Mouse (Mus musculus) neural tube, embryonic 13.5 days (tissue): Measurements from ENCODE around the gene Lipk. TPM values are rescaled to one million over a fixed set of nuclear protein-coding genes. Genes with fewer than 3 reads are reported as not detected.

Experiments used
- ATAC-seq: fragments of 200-750 bp; cut with Nextera tagmentation; 2 replicates; pipeline ENCODE4 v1.8.0; 2017; ENCODE audit warnings: low read depth, mild to moderate bottlenecking, moderate TSS enrichment, moderate library complexity
- H3K27ac ChIP-seq: fragments of 300-500 bp; sonication (generic); replicated peaks from 2 replicates; pipeline ENCODE4 v1.5.1; 2015; ENCODE audit warnings: moderate library complexity, mild to moderate bottlenecking, inconsistent platforms
- H3K27me3 ChIP-seq: fragments of 300-500 bp; sonication (generic); 2 replicates; pipeline ENCODE4 v1.6.1; 2015; ENCODE audit warnings: mild to moderate bottlenecking, inconsistent platforms
- H3K36me3 ChIP-seq: fragments of 300-500 bp; sonication (generic); 2 replicates; pipeline ENCODE4 v1.6.1; 2015; ENCODE audit warnings: mild to moderate bottlenecking, inconsistent platforms
- H3K4me1 ChIP-seq: fragments of 300-500 bp; sonication (generic); replicated peaks from 2 replicates; pipeline ENCODE4 v1.6.1; 2015; ENCODE audit warnings: inconsistent platforms
- H3K4me2 ChIP-seq: fragments of 300-500 bp; sonication (generic); 2 replicates; pipeline ENCODE4 v1.6.1; 2015; ENCODE audit warnings: inconsistent platforms, mild to moderate bottlenecking, moderate library complexity
- H3K4me3 ChIP-seq: fragments of 300-500 bp; sonication (generic); 2 replicates; pipeline ENCODE4 v1.5.1; 2015; ENCODE audit warnings: mild to moderate bottlenecking, inconsistent platforms
- H3K9ac ChIP-seq: fragments of 300-500 bp; sonication (generic); 2 replicates; pipeline ENCODE4 v1.6.1; 2015; ENCODE audit warnings: moderate library complexity, mild to moderate bottlenecking, inconsistent platforms
- H3K9me3 ChIP-seq: fragments of 300-500 bp; sonication (generic); 2 replicates; pipeline ENCODE4 v1.6.1; 2016; ENCODE audit warnings: inconsistent platforms
- WGBS: fragments of 180-500 bp; shearing (Covaris S2); methylation state at CpG from one replicate; pipeline ENCODE4 v1.1.7; 2015; 5-methylcytosine and 5-hydroxymethylcytosine counted together
- polyA plus RNA-seq: library from polyadenylated mRNA; unstranded; fragments of >200 nt; fragmentation: Nextera tagmentation; extraction: Ambion mirVana; gene quantifications from 2 replicates; pipeline ENCODE4 v1.2.1, GENCODE M21; 2015

Gene Lipk
- not detected in 2 replicates for polyA plus RNA-seq

DNA sequence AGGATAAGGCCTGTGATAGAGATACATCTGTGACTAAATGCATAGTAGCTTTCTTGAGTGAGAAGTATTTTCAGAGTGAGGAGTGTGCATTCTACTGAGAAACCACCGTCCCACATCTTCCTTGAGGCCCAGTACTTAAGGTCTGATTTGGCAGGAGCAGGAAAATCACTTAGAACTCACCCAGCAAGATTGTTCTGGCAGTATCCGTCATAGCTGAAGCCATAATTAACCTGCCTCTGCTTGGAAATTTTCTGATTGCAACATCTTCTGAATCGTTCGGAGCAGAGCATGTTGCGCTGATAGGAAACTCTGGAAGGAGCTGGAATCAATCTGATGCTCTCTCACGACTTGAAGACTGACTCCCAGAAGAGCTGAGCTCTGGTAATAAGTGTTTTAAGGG, at the start of gene Lipk:
Gene Lipk, plus strand, starts transcription at position 289 of the 400 bp plus-strand sequence.
- 89% methylated on average over 6 of the region's 6 CpGs for WGBS

DNA sequence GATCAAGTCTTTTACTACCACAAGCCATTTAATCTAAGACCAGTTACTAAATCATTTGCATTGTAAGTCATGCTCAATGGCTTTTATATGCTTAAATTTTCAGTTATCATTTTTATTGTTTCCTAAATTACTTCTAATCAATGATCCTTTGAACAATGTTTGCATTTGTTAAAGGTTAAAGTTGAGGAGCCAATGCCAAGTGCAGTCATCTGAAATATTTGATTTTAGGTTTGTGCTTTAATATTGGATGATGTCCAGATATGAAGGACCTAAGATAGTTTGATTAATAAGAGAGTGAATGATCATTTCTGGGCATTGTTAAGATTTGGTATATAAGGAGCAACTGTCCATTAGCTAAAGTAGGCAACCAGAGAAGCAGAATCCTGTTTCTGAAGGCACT, 47.2 kb upstream of the Lipk start, which contains the start of gene Lipf:
Gene Lipf, plus strand, starts transcription at position 301 of the 400 bp plus-strand sequence.
- Histone ChIP-seq H3K36me3 (no peaks in the 10 kb centered on the region), H3K9me3 (no peaks in the 10 kb centered on the region), H3K27me3 (no peaks in the 10 kb centered on the region), H3K9ac (no peak within 1 kb of the TSS), H3K4me3 (no peak within 1 kb of the TSS), H3K4me2 (no peak within 1 kb of the TSS), H3K4me1 (no peaks in the 10 kb centered on the region), H3K27ac (no peak within 1 kb of the TSS)
- no peak for ATAC-seq

More for the DNA sequence above, at the start of gene Lipk:
- Histone ChIP-seq H3K9me3 (no peaks in the 10 kb centered on the region), H3K4me1 (no peaks in the 10 kb centered on the region), H3K27me3 (no peaks in the 10 kb centered on the region), H3K4me3 (no peak within 1 kb of the TSS), H3K36me3 (no peaks in the 10 kb centered on the region), H3K4me2 (no peak within 1 kb of the TSS), H3K27ac (no peak within 1 kb of the TSS), H3K9ac (no peak within 1 kb of the TSS)
- no peak for ATAC-seq

DNA sequence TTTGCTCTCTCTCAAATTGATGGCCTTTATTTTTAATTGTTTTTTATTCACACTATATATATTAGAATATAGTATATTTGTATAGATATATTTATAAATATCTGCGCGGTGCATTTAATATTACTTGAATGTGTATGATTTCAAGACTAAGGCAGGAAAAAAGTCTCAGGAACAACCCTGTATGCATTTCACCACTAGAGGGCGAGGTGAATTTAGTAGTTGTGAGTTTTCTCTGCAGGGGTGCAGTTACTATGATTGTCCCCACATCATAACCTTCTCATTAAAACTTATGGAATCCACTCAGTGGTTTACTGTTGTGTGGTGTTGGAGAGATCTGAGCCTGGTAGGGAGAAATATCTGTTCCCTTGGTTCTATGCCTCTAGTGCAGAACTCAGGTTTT, 29.1 kb upstream of the Lipk start:
- no peak overlapping the region for H3K4me3 ChIP-seq
- 47% methylated on average over 3 of the region's 3 CpGs for WGBS
- H3K9me3 ChIP-seq = no peaks in the 10 kb centered on the region
- H3K36me3 ChIP-seq = no peaks in the 10 kb centered on the region
- H3K27ac ChIP-seq = no peak overlapping the region
- H3K4me1 ChIP-seq = no peaks in the 10 kb centered on the region
- H3K9ac ChIP-seq = no peak overlapping the region
- H3K4me2 ChIP-seq = no peak overlapping the region
- no peaks in the 10 kb centered on the region for H3K27me3 ChIP-seq
- no peak for ATAC-seq

DNA sequence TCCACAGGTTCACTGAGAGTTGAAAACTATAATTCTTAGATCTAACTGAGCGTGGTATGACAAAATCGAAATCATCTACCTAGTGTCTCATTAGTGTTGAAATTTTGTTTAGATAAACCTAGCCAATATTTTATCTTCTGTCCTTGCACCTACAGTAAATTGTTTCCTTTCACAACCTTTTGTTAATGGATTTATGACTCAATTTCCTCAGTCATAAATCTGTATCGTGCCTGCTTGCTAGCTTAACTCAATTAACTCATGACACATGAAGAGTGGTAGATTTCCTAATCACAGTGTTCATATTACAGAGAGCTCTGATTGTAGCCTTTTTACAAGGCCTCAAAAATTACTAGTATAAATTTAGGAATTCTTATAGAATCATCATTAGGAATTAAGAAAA, 25.0 kb upstream of the Lipk start:
- H3K27me3 ChIP-seq = no peaks in the 10 kb centered on the region
- no peak overlapping the region for H3K9ac ChIP-seq
- no peak overlapping the region for H3K4me2 ChIP-seq
- no peaks in the 10 kb centered on the region for H3K36me3 ChIP-seq
- no peaks in the 10 kb centered on the region for H3K9me3 ChIP-seq
- H3K27ac ChIP-seq = no peak overlapping the region
- no peaks in the 10 kb centered on the region for H3K4me1 ChIP-seq
- WGBS = 76% methylated on average over 3 of the region's 3 CpGs
- no peak overlapping the region for H3K4me3 ChIP-seq
- ATAC-seq = no peak

DNA sequence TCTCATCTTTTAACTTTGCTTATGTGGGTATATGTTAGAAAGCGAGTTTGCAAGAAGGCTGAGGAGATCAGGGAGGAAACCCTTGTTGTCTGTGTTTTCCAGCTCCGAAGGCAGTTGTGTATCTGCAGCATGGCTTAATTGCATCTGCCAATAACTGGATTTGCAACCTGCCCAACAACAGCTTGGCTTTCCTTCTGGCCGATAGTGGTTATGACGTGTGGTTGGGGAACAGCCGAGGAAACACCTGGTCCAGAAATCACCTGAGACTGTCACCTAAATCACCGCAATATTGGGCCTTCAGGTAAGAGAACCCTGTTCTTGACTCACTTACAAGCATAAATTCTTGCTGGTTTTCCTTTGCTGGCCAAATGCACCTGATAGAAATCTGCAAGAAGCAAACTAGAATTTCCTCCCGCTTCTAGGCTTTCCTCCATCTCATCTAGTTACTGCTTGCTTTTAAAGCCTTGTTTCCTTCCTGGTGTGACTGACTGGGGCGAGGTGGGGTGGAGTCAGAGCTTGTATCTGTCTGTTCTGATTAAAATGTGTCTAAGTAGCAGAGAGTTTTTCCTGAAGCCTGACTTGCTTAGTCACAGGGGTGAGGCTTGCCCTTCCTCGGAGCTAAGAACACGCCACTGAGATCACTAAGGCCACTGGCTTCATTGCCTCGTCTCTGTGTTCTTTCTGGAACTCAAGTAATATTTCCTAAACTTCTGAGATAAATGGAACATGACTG, 13.5 kb downstream of the Lipk start:
- Histone ChIP-seq H3K36me3 (no peaks in the 10 kb centered on the region), H3K4me1 (no peaks in the 10 kb centered on the region), H3K9ac (no peak overlapping the region), H3K27me3 (no peaks in the 10 kb centered on the region), H3K27ac (no peak overlapping the region), H3K4me2 (no peak overlapping the region), H3K4me3 (no peak overlapping the region), H3K9me3 (no peaks in the 10 kb centered on the region)
- no peak for ATAC-seq
- 91% methylated on average over 11 of the region's 11 CpGs for WGBS

DNA sequence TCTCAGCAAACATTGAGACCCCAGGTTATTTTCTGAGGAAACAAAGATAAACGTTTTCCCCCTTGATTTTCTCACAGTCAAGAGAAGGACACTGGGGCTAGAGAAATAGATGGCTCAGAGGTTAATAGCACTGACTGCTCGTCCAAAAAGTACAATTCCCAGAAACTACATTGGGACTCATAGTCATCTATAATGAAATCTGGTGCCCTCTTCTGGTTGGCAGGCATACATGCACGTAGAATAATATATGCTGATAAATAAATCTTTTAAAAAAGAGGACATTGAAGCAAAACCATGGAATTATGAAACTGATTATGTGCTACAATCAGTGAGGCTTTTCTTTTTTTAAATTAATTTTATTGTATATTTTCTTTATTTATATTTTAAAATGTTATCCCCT, 14.7 kb downstream of the Lipk start:
- H3K27me3 ChIP-seq = no peaks in the 10 kb centered on the region
- H3K36me3 ChIP-seq = no peaks in the 10 kb centered on the region
- ATAC-seq = no peak
- no peak overlapping the region for H3K9ac ChIP-seq
- 44% methylated on average over 3 of the region's 3 CpGs for whole genome bisulfite sequencing
- no peaks in the 10 kb centered on the region for H3K9me3 ChIP-seq
- H3K4me2 ChIP-seq = no peak overlapping the region
- no peak overlapping the region for H3K4me3 ChIP-seq
- H3K4me1 ChIP-seq = no peaks in the 10 kb centered on the region
- no peak overlapping the region for H3K27ac ChIP-seq

DNA sequence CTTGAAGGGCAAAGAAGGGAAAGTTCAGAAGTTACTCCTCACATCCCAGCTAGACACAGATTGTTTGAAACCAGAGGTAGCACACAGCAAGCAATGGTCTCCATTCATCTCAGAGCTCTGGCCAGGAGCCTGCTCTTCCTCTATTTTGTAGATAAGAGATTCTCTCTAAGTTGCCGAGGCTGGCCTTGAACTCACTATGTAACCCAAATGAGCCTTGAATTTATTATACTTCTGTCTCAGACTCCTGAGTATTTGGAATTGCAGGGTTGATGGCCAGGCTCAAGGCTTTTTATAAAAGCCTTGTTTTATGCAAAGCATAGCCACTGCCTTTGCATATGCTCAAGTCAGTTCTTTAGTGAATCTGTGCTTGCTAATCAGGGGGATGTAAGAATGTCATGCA, 31.6 kb downstream of the Lipk start:
- Histone ChIP-seq H3K36me3 (no peaks in the 10 kb centered on the region), H3K27ac (no peak overlapping the region), H3K4me3 (no peak overlapping the region), H3K27me3 (no peaks in the 10 kb centered on the region), H3K4me2 (no peak overlapping the region), H3K9me3 (no peaks in the 10 kb centered on the region), H3K4me1 (0 out of 2 replicates have a peak, but pooled peaks cover 3% of the 10 kb centered on the region), H3K9ac (no peak overlapping the region)
- 89% methylated on average over 1 of the region's 1 CpGs for WGBS
- no peak for ATAC-seq

DNA sequence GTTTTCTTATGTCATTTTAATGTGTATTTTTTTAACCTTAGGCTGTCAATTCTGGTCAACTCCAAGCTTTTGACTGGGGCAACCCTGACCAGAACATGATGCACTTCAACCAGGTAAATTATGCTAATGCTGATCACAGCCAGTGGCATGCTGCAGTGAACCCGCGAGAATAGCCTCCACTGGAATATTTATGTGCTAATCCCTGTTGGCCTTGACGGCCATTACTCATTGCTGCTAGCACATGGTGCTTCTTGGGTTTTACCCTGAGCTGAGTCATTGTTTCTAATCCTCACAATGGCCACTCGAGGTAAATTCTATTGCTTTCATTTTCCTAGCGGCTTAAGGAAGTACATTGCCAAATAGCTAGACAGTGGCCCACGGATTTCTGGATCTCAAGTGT, 34.9 kb downstream of the Lipk start:
- no peak overlapping the region for H3K4me3 ChIP-seq
- no peak overlapping the region for H3K9ac ChIP-seq
- H3K27me3 ChIP-seq = no peaks in the 10 kb centered on the region
- 0 out of 2 replicates have a peak, but pooled peaks cover 3% of the 10 kb centered on the region for H3K4me1 ChIP-seq
- no peaks in the 10 kb centered on the region for H3K9me3 ChIP-seq
- no peak overlapping the region for H3K4me2 ChIP-seq
- no peak for ATAC-seq
- H3K36me3 ChIP-seq = no peaks in the 10 kb centered on the region
- 43% methylated on average over 6 of the region's 6 CpGs for WGBS
- H3K27ac ChIP-seq = no peak overlapping the region

DNA sequence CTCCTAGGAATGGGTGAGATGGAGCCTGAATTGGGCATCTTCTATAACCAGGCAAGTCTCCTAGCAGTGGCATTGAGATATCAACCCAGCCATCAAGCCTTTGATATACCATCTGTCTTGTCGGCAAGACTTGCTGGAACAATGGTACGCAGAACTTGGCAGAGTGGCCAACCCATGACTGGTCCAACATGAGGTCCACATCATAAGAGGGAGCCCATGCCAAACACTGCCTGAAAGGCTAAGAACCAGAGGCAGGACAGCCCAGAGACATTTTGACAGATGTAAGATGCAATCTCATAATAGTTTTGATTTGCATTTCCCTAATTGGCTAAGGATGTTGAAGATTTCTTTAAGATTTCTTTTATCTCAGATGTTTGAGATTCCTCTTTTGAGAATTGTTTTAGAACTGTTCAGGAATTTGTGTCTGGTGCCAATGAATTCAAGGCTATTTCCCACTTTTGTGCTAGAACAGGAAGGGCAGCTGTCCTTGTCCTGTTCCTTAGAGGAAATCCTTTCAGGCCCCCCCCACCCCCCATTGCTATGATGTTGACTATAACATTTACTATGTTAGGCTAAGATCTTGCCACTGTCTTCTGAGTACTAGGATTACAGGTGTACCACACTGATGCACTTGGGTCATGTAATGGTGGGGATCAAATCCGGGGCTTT, 41.4 kb downstream of the Lipk start:
- no peak overlapping the region for H3K4me3 ChIP-seq
- 95% methylated on average over 3 of the region's 3 CpGs for WGBS
- no peaks in the 10 kb centered on the region for H3K9me3 ChIP-seq
- H3K4me2 ChIP-seq = no peak overlapping the region
- no peak for ATAC-seq
- no peak overlapping the region for H3K27ac ChIP-seq
- H3K9ac ChIP-seq = no peak overlapping the region
- H3K27me3 ChIP-seq = no peaks in the 10 kb centered on the region
- no peaks in the 10 kb centered on the region for H3K36me3 ChIP-seq
- H3K4me1 ChIP-seq = no peaks in the 10 kb centered on the region

DNA sequence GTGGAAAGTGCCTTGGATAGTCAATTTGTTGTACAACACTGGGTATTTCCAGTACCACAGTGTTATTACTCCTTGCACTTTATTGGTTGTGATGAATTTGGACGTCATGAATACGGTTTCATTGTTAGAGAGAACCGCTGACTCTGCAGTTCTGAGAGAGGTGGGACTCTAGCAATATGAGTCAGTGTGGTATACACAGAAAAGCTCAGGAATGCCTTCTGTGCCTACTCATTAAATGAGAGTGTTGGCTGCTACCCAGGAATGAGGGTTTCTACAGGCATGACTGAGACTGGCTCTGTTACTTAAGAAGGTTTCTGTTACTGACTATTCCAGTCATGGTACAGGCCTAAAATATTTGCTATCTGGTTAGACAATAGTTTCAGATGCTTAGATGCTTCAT, 43.4 kb downstream of the Lipk start:
- ATAC-seq = no peak
- 81% methylated on average over 3 of the region's 3 CpGs for WGBS

DNA sequence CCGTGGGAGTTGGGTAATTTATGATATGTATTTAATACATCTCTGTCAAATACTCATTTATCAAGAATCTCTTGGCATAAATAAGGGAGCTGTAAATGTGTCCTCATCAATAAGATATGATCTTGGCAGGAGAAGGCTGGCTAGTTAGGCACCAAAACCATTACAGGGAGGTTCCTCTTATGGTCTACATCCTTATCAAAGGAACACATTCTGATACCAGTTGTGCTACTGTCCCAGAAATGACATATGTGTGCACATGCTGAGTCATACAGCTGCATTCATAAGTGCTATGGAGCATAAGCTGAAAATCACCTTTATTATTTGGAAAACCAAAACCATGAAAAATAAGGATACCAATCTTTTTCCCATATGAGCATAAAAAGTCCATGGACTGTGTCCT, 55.5 kb downstream of the Lipk start:
- Histone ChIP-seq H3K9me3 (no peaks in the 10 kb centered on the region), H3K4me1 (no peaks in the 10 kb centered on the region), H3K27me3 (no peaks in the 10 kb centered on the region), H3K9ac (no peak overlapping the region), H3K4me3 (no peak overlapping the region), H3K27ac (no peak overlapping the region), H3K36me3 (no peaks in the 10 kb centered on the region), H3K4me2 (no peak overlapping the region)
- ATAC-seq = no peak
- 50% methylated on average over 1 of the region's 1 CpGs for WGBS

More for the DNA sequence above, 43.4 kb downstream of the Lipk start:
- no peak overlapping the region for H3K27ac ChIP-seq
- no peak overlapping the region for H3K4me3 ChIP-seq
- H3K36me3 ChIP-seq = no peaks in the 10 kb centered on the region
- no peaks in the 10 kb centered on the region for H3K9me3 ChIP-seq
- H3K27me3 ChIP-seq = no peaks in the 10 kb centered on the region
- H3K4me2 ChIP-seq = no peak overlapping the region
- no peak overlapping the region for H3K9ac ChIP-seq
- no peaks in the 10 kb centered on the region for H3K4me1 ChIP-seq

DNA sequence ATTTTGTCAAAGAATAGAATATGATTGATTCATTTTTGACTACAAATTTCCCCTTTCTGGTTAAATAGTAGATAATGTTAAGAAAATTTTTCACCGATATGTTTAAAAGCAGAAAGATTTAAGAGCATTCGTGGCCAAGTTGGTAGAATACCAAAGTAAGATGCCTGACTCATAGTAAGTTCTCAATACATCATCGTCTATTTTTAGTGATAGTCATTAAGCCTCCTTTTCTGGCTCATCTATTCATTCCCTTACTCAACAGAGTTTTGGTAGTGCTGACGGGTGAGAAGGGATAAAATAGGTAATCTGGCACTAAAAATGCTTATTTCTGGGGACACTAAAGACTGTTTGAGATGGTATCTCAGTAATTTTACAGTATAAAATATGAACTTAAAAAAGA, 56.0 kb downstream of the Lipk start:
- no peaks in the 10 kb centered on the region for H3K4me1 ChIP-seq
- H3K4me2 ChIP-seq = no peak overlapping the region
- H3K4me3 ChIP-seq = no peak overlapping the region
- H3K9ac ChIP-seq = no peak overlapping the region
- no peaks in the 10 kb centered on the region for H3K27me3 ChIP-seq
- ATAC-seq = no peak
- no peaks in the 10 kb centered on the region for H3K9me3 ChIP-seq
- H3K36me3 ChIP-seq = no peaks in the 10 kb centered on the region
- H3K27ac ChIP-seq = no peak overlapping the region
- 89% methylated on average over 4 of the region's 4 CpGs for WGBS
